Mouse (Mus musculus): ENCODE measurements around the gene Thpo.

Thpo gene

DNA sequence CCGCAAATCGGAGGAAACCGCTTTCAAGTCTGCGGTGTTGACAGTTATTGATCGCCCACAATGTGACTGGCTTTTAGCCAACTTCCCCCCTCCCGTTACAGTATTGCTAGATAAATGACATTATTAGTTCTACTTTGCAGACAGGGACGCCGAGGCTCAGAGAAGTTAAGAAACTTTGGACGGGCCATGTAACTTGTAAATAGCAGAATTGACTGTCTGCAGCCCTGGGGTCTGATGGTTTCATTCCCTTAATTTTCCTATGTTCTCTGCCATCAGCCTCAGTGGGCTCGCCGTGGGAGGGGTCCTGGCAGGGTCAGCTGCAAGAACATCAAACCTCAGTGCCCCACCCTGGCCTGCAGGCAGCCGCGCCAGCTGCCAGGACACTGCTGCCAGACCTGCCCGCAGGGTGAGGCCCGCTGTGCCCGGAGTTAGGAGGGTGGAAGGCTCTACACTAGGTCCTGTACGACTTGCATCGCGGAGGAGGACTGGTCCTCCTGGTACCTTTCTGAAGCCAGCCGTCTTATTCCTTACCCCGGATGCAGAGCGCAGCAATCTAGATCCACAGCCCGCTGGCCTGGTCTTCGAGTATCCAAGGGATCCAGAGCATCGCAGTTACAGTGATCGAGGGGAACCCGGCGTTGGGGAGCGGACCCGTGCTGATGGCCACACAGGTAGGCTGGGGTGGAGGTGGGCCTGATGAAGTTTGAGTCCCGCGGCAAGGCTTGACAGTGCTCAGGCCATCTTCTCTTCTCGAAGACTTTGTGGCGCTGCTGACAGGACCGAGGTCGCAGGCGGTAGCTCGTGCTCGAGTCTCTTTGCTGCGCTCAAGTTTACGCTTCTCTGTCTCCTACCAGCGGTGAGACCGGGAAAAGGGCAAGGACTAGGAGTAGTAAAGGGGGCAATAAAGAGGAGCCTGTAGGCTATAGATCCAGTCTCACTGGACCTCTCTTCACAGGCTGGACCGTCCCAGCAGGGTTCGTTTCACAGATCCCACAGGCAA is at the start of gene Thpo:
TSS of gene Thpo (minus strand) at position 781 of the 1,000 bp plus-strand sequence.
- no peak for DNase-seq (ENCODE audit: low spot score in 2 of 2)

DNA sequence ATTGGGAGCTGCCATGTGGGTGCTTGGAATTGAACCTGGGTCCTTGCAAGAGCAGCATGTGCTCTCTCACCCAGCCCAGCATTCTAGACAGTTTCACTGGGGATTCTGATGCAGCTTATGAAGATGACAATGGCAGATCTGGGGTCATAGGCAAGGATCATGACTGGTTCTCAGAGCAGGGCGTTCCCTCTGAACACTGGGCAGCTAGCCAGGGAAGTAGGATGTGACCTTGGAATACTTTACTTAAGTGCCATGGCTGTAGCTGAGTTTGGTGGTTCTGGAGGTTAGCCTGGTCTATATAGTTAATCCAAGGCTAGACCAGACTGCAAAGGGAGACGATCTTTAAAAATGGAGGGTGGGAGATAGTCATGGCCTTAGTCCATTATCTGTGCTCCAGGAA is 49.6 kb upstream of the Thpo start:
- no peak for DNase-seq (ENCODE audit: low spot score in 2 of 2)

DNA sequence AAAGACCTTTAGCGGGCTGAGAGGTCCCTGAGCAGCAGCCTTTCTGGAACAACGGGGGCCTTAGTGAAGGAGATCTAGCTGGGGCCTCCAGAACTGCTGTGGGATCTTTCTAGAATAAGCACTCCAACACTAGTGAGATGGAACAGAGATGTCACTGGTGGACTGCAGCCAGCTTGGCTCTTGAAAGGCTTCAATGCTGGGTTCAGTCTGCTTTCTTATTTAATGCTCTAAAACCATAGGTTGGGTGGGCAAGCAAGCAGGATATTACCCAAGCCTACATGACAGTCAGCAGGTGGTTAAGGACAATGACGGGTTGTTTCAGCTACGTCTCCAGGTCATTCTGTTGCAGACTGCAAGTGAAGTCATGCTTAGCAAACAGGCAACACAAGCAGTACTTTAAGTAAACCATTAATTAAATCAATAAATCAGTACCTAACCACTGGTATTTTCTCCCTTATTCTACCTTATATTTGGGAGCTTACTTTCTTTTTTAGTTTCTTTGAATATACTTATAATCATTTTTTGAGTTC is 46.9 kb upstream of the Thpo start:
- DNase-seq (ENCODE audit: low spot score in 2 of 2) = no peak

DNA sequence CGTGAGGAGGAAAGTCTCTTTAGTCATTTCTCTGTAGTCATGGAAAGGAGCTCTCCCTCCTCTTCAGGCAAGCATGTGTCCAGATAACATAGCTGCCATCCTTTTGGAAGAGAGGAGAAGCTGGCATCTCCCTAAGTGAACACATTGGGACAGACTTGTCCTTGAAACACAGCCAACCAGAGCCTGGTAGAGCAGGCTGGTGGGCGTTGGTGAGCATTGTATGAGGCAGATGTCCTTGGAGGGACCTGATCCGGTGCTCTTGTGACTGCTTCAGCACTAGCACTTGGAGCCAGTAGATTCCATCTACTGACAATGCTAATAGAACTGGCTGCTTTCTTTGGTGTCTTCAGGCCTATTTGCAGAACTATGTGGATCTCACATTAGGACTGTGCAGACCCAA is 45.5 kb upstream of the Thpo start:
- DNase-seq (ENCODE audit: low spot score in 2 of 2) = no peak

DNA sequence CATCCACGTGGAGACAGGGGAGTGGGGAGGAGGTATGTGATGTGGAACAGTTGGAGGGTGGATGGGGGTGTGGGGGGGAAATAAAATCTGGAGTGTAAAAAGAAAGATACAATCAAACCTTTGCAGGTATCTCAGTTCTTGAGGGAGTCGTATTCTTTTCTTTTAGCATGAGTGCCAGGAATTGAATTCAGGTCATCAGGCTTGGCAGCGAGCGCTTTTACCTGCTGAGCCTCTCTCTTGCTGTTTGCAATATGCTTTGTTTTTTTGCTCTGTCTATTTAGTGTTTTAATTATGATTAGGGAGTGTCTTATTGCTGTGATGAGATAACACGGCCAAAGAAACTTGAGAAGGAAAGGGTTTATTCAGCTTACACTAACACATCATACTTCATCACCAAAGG is 40.7 kb upstream of the Thpo start:
- DNase-seq (ENCODE audit: low spot score in 2 of 2) = no peak

DNA sequence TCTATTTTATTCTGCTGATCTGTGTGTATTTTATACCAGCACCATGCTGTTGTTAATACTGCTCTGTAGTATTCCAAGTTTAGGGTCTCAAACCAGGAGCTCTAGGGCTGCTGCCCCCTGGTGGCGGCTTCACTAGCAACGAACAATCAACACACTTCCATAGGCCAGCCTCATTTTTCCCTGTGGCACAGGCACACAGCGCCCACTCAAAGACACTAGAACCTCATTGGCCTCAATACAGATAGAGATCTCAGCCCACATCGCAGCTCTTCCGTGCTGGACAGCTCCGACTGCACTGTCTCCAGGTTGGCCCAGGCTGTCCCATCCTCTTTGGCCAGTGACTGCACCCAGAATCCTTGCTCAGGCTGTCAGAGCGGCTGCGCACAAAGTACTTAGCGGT is 30.9 kb upstream of the Thpo start:
- DNase-seq (ENCODE audit: low spot score in 2 of 2) = no peak

DNA sequence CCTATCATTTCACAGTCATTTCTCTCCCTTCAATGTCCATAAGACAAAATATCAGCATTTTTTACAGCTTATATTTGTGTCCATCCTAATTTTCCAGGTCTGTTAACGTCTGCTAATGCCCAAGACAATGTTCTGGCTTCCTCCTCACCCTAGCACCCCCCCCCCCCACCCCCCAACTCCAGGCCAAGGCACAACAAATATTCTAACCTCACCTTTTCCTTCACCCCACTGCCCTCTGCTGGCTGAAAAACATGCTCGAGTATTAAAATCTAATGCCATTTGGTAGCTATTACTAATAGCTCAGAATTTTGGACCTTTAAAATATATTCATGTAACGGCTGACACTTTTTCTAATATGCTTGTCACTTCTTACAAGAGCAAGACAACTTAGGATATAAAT is 27.4 kb upstream of the Thpo start:
- DNase-seq (ENCODE audit: low spot score in 2 of 2) = peak in 1 of 2 experiments; percentile 18

DNA sequence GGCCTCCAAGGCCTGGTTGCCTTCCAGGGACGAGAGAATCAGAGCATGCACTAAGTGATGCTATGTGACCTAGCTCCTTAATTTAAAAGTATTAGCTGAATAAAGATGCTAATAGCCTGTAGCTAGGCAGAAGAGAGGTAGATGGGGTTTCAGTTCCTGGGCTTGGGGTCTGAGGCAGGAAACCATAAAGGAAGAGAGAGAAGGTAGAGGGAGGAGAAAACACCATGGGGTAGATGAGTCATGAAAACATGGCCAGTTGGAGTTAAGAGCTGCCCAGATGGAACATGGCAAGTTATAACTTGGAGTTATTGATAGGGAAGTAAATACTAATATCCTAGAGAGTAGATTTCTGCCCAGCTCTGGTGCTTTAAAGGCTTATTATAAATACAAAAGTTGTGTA is 23.1 kb upstream of the Thpo start:
- no peak for DNase-seq (ENCODE audit: low spot score in 2 of 2)

DNA sequence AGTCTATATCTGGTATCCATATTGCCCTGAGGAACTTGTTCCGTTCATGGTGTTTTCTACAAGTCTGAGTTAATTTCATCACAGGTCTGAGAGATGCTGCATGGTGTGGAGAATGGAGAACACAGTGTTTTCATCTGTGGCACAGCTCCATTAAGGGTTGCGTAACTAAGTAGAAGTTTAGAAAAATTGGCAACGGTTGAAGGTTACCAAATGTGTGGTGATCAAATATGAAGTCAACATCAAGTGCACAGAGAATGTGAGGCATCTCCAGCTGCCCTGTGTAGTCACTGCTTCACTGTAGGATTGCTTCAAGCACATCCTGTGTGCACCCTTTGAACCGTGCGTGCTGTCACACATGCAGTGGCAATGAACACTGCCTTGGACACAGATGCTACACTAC is 21.7 kb upstream of the Thpo start:
- no peak for DNase-seq (ENCODE audit: low spot score in 2 of 2)

DNA sequence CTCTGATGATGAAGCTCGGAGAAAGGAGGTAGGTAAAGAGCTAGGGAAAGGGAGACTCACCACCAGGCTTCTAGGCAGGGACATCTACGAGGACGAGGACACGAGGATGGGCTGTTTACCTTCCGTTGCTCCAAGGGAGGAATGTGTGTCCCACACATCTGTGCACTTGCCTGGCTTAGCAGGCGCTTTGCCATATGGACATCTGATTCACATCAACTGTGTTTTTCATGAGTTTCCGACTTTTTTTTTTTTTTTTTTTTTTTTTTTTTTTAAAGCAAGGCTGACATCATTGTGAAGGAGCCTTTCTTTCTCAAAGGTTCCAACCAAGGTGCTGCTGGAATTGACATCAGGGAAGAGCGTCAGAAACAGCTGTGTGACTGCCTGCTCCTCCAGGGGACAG is 16.2 kb upstream of the Thpo start:
- DNase-seq (ENCODE audit: low spot score in 2 of 2) = no peak

DNA sequence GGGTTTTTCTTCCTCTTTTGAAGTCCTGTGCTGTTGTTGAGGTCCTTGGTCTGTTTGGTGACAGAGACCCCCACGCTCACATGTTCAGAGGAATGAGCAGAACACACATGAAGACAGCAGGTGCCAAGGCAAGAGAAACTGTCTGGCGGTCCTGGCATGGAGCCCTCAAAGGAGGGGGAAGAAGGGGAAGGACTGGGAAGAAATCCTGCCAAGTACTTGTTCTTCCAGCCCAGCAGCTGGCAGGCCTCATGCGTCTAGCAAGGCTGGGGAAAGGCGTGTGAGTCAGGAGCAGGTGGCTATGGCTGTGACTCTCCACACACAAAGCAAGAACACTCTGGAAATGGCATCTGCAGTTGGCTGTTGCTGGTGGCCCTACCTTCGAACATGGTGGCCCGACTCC is 12.3 kb upstream of the Thpo start:
- DNase-seq (ENCODE audit: low spot score in 2 of 2) = peak; percentile 25 to 49

DNA sequence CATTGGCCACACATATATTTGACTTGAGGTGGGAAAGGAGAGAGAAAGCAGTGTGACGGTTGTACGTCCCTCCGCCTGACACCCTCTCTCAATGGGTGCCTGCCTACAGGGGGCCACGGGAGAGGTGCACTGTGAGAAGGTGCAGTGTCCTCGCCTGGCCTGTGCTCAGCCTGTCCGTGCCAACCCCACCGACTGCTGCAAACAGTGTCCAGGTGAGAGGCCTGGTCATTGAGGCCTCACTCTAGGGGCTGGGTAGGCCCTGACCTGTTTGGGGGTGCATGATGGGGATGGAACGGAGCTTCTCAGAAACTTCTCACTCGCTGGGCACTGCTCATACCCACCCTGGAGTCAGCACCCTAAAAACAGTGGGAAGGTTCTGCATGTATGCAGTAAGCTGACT is 5.5 kb upstream of the Thpo start:
- no peak for DNase-seq (ENCODE audit: low spot score in 2 of 2)

DNA sequence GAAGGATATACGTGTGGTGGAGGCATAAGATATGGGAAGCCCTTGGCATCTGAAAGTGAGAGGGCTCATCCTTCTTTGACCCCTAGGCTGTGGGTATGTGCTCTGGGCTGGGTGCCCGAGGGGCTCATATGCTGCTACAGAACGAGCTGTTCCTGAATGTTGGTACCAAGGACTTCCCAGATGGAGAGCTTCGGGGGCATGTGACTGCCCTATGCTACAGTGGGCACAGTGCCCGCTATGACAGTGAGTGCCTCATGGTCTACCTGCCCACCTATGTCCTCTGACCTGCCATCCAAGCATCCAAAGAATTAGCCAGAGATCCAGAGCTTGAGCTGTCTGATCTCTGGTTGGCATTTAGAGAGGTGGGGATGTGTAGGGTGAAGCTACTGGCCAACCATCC is 2.5 kb upstream of the Thpo start:
- no peak for DNase-seq (ENCODE audit: low spot score in 2 of 2)

DNA sequence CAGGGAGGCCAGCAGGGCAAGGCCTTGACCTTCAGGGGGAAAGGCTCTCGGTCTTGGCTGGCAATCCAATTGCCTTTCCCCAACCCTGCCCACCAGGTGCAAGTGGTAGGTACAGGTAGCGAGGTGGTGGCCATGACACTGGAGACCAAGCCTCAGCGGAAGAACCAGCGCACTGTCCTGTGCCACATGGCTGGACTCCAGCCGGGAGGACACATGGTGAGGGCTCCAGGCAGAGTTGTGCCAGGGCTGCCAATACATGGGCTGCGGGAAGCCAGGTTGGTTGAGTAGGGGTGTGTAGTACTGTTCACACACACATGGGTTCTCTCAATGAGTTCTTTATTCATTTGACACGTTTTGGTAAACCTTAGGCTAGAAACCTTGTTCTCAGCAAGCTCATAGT is 1.9 kb upstream of the Thpo start:
- no peak for DNase-seq (ENCODE audit: low spot score in 2 of 2)

DNA sequence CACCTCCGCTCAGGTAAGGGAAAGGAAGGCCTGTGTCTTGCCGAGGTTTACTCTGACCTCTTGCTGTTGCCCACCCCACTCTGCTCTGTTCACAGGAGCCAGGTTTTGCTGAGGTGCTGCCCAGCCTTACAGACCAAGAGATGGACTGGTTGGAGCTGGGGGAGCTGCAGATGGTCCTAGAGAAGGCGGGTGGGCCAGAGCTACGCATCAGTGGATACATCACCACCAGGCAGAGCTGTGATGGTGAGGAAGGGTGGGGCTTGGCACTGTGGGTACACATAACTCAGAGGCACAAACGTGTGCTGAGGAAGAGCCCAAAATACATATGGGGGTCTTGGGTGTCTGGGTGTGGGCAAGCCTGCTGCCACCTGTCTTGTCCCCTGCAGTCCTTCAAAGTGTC is 1.3 kb upstream of the Thpo start:
- no peak for DNase-seq (ENCODE audit: low spot score in 2 of 2)

DNA sequence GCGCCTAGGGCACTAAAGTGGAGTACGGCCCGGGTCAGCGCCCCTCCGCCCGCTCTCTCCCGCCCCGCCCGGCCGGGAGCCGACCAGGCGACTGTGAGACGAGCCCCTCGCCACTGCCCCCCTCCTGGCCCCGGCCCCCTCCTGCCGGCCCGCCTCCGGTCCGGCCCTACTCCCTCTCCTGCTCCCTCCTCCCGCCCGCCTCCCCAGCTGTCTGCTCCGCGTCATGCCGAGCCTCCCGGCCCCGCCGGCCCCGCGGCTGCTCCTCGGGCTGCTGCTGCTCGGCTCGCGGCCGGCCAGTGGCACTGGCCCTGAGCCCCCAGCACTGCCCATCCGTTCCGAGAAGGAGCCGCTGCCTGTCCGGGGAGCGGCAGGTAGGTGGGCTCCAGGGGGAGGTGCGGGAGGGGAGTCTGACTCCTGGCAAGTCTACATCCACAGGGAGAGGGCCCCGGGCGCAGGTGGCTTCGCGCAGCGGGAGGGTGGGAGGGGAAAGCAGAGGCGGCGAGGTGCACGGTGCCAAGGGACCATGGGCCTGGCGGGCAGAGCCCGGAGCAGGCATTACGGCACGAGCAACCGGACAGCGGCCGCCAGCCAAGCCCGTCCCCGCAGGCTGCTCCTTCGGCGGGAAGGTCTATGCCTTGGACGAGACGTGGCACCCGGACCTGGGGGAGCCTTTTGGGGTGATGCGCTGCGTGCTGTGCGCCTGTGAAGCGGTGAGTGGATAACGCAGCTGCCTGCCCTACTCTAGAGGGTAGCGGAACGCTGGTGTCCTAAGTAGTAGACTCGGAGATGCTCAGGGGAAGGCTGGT is 1.2 kb downstream of the Thpo start, which contains the start of gene Chrd:
TSS of gene Chrd (plus strand) at position 203 of the 806 bp plus-strand sequence.
- DNase-seq (ENCODE audit: low spot score in 2 of 2) = no peak

DNA sequence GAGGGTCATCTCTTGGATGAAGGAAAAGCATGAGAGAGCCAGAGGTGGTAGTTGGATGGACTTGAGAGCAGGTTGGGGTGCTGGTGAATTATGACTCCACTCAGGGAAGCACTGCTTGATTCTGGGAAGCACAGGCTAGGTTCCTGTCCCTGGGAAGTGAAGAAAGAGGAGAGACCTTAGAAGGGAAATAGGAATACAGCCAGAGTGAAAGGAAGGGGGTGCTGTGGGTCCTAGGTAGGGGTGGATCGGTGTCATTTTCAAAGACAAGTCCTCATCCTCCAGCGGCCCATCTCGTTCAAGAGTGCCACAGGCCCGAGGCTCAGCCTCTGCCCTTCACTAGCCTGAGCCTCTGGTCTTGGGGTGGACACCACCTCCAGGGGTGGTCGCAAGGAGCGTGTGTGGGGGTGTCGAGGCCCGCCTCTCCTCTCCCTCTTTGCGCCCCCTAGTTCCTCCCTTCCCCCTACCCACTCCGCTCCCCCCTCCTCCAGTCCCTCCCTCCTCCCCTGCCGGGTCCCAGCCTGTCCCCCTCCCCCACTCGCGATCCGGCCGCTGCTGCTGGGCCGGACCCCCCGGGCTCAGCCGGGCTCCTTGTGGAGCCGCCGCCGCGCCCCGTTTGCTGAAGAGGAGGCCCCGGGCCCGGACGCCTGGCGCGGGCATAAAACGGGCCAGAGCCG is 1.9 kb downstream of the Thpo start:
- DNase-seq (ENCODE audit: low spot score in 2 of 2) = no peak

DNA sequence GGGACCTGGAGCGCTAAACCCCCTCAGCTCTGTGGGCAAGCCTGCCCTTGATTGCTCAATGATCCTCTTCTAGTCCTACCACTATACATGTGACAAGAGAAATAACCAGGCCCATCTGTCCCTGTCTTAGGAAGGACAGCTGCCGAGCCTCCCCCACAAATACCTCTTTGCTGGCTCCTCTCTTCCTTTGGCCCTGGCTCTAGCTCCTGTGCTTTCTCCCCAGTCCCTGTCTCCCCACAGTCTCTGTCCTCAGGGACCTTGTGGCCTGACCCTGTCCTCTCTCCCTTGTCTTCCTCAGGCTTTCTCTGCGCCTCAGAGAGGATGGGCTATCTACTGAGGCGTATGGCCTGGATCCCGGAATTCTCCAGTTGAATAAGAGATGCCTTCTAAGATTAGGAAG is 2.6 kb downstream of the Thpo start:
- no peak for DNase-seq (ENCODE audit: low spot score in 2 of 2)

DNA sequence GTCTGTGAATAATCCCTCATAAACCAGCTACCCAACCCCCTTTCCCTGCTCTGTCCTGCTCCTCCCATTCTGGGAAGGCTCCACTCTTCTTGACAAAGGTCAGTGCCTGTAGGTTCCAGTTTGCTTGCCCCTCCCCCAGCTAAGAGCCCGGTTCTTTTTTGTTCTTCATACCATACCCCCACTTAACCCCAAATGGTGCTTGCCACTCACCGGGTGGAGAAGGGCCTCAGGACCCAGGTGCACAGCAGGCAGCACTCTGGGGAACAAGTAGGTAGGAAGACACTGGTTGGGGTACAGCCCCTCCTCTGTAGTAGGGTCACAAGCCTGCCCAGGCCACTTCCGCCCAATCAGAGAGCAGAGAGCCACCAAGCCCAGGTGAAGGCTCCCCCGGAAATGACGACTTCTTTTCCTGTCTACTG is 4.0 kb downstream of the Thpo start:
- DNase-seq (ENCODE audit: low spot score in 2 of 2) = no peak

DNA sequence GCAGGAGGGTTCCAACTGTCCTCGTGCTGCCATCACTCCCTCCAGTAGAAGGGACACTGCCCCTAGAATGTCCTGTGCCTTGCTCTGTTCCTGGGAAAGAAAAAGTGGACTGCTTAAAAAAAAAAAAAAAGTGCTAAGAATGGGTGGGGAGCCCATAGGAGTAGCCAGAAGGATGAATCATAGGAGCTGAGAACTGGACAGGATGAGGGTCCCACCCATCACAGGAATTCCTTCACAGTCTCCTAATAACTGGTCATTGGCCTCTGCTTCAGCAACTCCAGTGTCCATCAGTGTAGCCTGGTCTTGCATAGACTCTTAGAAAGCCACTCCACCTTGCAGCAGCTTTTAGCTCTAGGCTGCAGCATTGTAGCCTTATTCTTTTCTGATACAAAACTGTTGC is 7.9 kb downstream of the Thpo start:
- no peak for DNase-seq (ENCODE audit: low spot score in 2 of 2)

DNA sequence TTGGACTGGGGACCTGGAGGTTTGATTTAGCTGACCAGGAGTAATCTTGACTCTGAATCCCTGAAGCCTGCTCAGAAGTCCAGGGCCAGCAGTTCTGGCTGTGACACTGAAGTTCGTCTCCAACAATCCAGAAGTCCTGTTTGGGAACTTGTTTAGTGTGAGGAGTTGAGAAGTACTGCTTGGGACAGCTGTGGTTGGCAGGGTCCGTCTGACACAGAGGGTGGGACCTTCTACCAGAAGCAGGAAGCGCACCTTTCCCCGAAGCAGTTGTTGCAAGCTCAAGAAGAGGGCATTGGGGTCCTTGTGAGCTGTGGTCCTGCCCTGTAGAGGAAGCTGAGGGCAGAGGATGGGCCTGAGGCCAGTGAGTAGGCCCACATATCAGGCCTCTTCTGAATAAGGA is 8.6 kb downstream of the Thpo start:
- DNase-seq (ENCODE audit: low spot score in 2 of 2) = no peak

DNA sequence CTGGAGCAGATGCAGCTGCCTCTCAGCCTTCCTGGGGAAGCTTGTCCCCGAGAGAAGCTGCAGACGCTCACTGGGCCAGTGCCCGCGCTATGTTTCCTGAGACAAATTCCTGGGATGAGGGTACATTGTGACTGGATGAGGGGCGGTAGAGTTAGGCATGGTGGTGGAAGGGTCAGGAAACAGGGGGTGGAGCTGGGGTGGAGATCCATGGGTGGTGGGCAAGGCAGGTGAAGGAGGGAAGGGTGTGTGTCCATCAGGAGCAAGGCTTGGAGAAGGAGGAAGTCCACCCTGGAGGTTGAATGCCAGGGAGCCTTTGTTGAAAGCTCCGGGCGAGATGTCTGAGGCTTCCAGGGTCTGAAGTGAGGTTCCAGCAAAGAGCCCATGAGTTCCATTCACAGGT is 9.0 kb downstream of the Thpo start:
- DNase-seq (ENCODE audit: low spot score in 2 of 2) = no peak

Data from frontal cortex, postnatal 25 days (tissue).